ENCODE assay signal across 22 mouse cellular contexts in genomic region chr5:14030796-14031195, GRCm38 (mm10). TPM values are rescaled to one million over a fixed set of nuclear protein-coding genes. Genes with fewer than 3 reads are reported as not detected.
A peak's percentile ranks its signal among the peaks of the same experiment; 100 is the strongest.
DNase-seq lines count a peak whose midpoint lies in the region; ATAC-seq and TF ChIP-seq lines count a peak whose summit lies in the region.
"Had no signal": no experiment of that assay in that cellular context is flagged by ENCODE, and none has a peak within 500 bp of the region (broad histone marks: within the 10 kb centered on the region; RNA-seq: fewer than 3 reads in every experiment).

No protein-coding gene starts in this region.

- intact Hi-C loops in left cerebral cortex, postnatal 10 days (cut with DNase I): loop anchor here (10.0 kb wide), 1 partner anchor 184 kb away; no protein-coding TSS in a partner anchor

- no peak for ATAC-seq in lung, postnatal 0 days
- 0 out of 2 replicates have a peak, but pooled peaks have one; percentile 40 for ATAC-seq in stomach, embryonic 16.5 days (ENCODE audit: insufficient read depth, low FRiP score)
- ATAC-seq in megakaryocyte progenitor cell, adult 5-6 weeks (replicated peaks; ENCODE audit: poor library complexity): no peak
- ATAC-seq: CD4-positive, CD25-positive, alpha-beta regulatory T cell, adult 4 months; forebrain, embryonic 13.5 days; forebrain, postnatal 0 days; intestine, embryonic 16.5 days had no signal

- H3K27ac ChIP-seq in lung, postnatal 0 days (ENCODE audit: low read length): no peak overlapping the region
- H3K27ac ChIP-seq in stomach, embryonic 16.5 days (ENCODE audit: low read length): no peak overlapping the region
- H3K27ac ChIP-seq: embryonic facial prominence, embryonic 13.5 days; forebrain, embryonic 13.5 days; heart, embryonic 13.5 days; hindbrain, embryonic 15.5 days had no signal

- TF ChIP-seq EP300 in lung, postnatal 0 days (IDR thresholded peaks at IDR 0.05): 0 out of 2 replicates have a peak, but pooled peaks have one; percentile 8

- H3K9ac ChIP-seq in lung, postnatal 0 days (replicated peaks; ENCODE audit: low read depth): no peak overlapping the region
- H3K9ac ChIP-seq in stomach, embryonic 16.5 days (ENCODE audit: low read length): no peak overlapping the region
- H3K9ac ChIP-seq: embryonic facial prominence, embryonic 13.5 days; forebrain, embryonic 13.5 days; forebrain, postnatal 0 days; heart, embryonic 13.5 days; hindbrain, embryonic 15.5 days had no signal

- no peak overlapping the region for H3K4me2 ChIP-seq in lung, postnatal 0 days (replicated peaks; ENCODE audit: low read depth, low read length)
- no peak overlapping the region for H3K4me2 ChIP-seq in stomach, embryonic 16.5 days (ENCODE audit: low read depth, low read length)
- H3K4me2 ChIP-seq: embryonic facial prominence, embryonic 13.5 days; forebrain, embryonic 13.5 days; heart, embryonic 13.5 days; hindbrain, embryonic 15.5 days had no signal

- 50% methylated on average over 1 of the region's 1 CpGs for WGBS in lung, postnatal 0 days
- WGBS in stomach, embryonic 16.5 days: 63% methylated on average over 1 of the region's 1 CpGs

- DNase-seq in lung, postnatal 0 days (ENCODE audit: low spot score): no peak
- DNase-seq in lung, postnatal 4 days: no peak
- peak; percentile 58 for DNase-seq in NIH3T3 (ENCODE audit: low read depth)
- DNase-seq in cerebellum, adult 11 months: no peak
- DNase-seq in left cerebral cortex, postnatal 10 days (ENCODE audit: extremely low spot score in 1 of 2, low spot score in 2 of 2): no peak
- DNase-seq: adrenal gland, postnatal 10 days; cerebellum, adult 11-12 months; cerebellum, adult 9-10 months; cerebellum, postnatal 36 days; forebrain, postnatal 0 days; gastrocnemius, postnatal 25 days; heart, postnatal 36 days had no signal

- H3K9me3 ChIP-seq in lung, postnatal 0 days (ENCODE audit: low read length): no peaks in the 10 kb centered on the region
- H3K9me3 ChIP-seq in stomach, embryonic 16.5 days (replicated peaks; ENCODE audit: control insufficient read depth, low read length): no peaks in the 10 kb centered on the region
- H3K9me3 ChIP-seq: embryonic facial prominence, embryonic 13.5 days; forebrain, embryonic 13.5 days; heart, embryonic 13.5 days; hindbrain, embryonic 15.5 days had no signal

- no peaks in the 10 kb centered on the region for H3K36me3 ChIP-seq in lung, postnatal 0 days (ENCODE audit: insufficient read depth, low read length)
- H3K36me3 ChIP-seq in stomach, embryonic 16.5 days (ENCODE audit: control insufficient read depth, insufficient read depth, low read length): no peaks in the 10 kb centered on the region
- H3K36me3 ChIP-seq: embryonic facial prominence, embryonic 13.5 days; heart, embryonic 13.5 days; hindbrain, embryonic 15.5 days had no signal

- no peak overlapping the region for H3K4me3 ChIP-seq in lung, postnatal 0 days (ENCODE audit: low read depth, low read length)
- no peak overlapping the region for H3K4me3 ChIP-seq in stomach, embryonic 16.5 days (replicated peaks; ENCODE audit: low read length)
- H3K4me3 ChIP-seq: embryonic facial prominence, embryonic 13.5 days; forebrain, embryonic 13.5 days; heart, embryonic 13.5 days; hindbrain, embryonic 15.5 days had no signal

- no peaks in the 10 kb centered on the region for H3K4me1 ChIP-seq in lung, postnatal 0 days (ENCODE audit: insufficient read depth, low read depth, low read length)
- peaks cover 4% of the 10 kb centered on the region for H3K4me1 ChIP-seq in stomach, embryonic 16.5 days (ENCODE audit: control insufficient read depth, insufficient read depth, low read length)

- no peak for TF ChIP-seq CTCF in lung, postnatal 0 days (IDR thresholded peaks at IDR 0.05)

- H3K27me3 ChIP-seq in lung, postnatal 0 days (replicated peaks; ENCODE audit: insufficient read depth, low read length): no peaks in the 10 kb centered on the region
- no peaks in the 10 kb centered on the region; the same call in 1 of the 2 replicates for H3K27me3 ChIP-seq in stomach, embryonic 16.5 days (ENCODE audit: control insufficient read depth, insufficient read depth, low read length)
- H3K27me3 ChIP-seq: forebrain, embryonic 13.5 days; hindbrain, embryonic 15.5 days had no signal

RNA-seq across cellular contexts. Expression of gene Sema3e, which starts 5.7 kb away (rescaled TPM):
- polyA plus RNA-seq in lung, postnatal 0 days (2015; fragmentation: Nextera tagmentation; extraction: Ambion mirVana): 18.9 and 29.8 TPM in 2 replicates
- polyA plus RNA-seq in stomach, embryonic 16.5 days (2015; fragmentation: Nextera tagmentation; extraction: Ambion mirVana): 3.4 and 3.7 TPM in 2 replicates
- total RNA-seq in megakaryocyte progenitor cell, adult 5-6 weeks (2015): not detected in 2 replicates
- not detected in 2 replicates for total RNA-seq in megakaryocyte progenitor cell, adult 5-6 weeks (2017)
- 10 to 100 TPM; 10.3 to 11.9 TPM for total RNA-seq in left cerebral cortex, postnatal 10 days (2021)
- total RNA-seq: granulocyte monocyte progenitor cell, adult 5-6 weeks; MEL had no signal

Comparison
In these comparisons a context has a peak if more than half of its experiments do, and no peak if none do; other contexts are left out.
1. RNA of gene Sema3e, which starts 5.7 kb away (total RNA-seq): 10.3 to 11.9 TPM in left cerebral cortex, postnatal 10 days; not detected in megakaryocyte progenitor cell, adult 5-6 weeks; every median in the first group is over 10 times any median in the second.